Mouse (Mus musculus) embryonic fibroblast, embryonic 13.5 days (primary cell): ENCODE data around the gene Pnp. TPM values are rescaled to one million over a fixed set of nuclear protein-coding genes. Genes with fewer than 3 reads are reported as not detected.
"Not testable (repeated sequence)": the region's sequence is repeated elsewhere in the genome, so short reads cannot be mapped to it uniquely, and the experiment has no call there.

ENCODE experiments used
- H3K27ac ChIP-seq: 2 replicates; pipeline ENCODE4 v1.5.1; 2012; ENCODE audit warnings: low read length, control low read depth, inconsistent platforms; ENCODE audit not compliant: insufficient read depth
- H3K4me1 ChIP-seq: 2 replicates; pipeline ENCODE4 v1.6.1; 2011; ENCODE audit warnings: low read length; ENCODE audit not compliant: control insufficient read depth, insufficient read depth
- H3K4me3 ChIP-seq: 2 replicates; pipeline ENCODE4 v1.5.1; 2011; ENCODE audit warnings: mild to moderate bottlenecking, control low read depth, low read length; ENCODE audit not compliant: insufficient read depth
- CTCF ChIP-seq: IDR thresholded peaks from 2 replicates; pipeline ENCODE4 v1.5.1; 2011; ENCODE audit warnings: mild to moderate bottlenecking, control low read depth, low read length, moderate library complexity, borderline replicate concordance; ENCODE audit not compliant: insufficient read depth
- POLR2A ChIP-seq: IDR thresholded peaks from 2 replicates; pipeline ENCODE4 v1.6.1; 2011; ENCODE audit warnings: low read depth, mild to moderate bottlenecking, control low read depth, low read length, moderate library complexity
- polyA plus RNA-seq: library from polyadenylated mRNA; stranded (reverse); fragments of >200 nt; gene quantifications from 2 replicates; pipeline ENCODE4 v1.2.4, GENCODE M21; 2011; ENCODE audit warnings: low read depth; ENCODE audit not compliant: missing spikeins, insufficient read length

Gene Pnp
- polyA plus RNA-seq, 1 experiment = 79.4 TPM

GRCm38 (mm10) chr14:51007152-51007801, 76.4 kb downstream of the Pnp start, which contains the start of gene Rnase10:
Gene Rnase10, plus strand, starts transcription at chr14:51007751.
- Histone ChIP-seq H3K4me1 (peaks cover 4% of the 10 kb centered on the region), H3K4me3 (no peak within 1 kb of the TSS), H3K27ac (peak within 1 kb of the TSS; percentile 91)
- no peak for TF ChIP-seq CTCF

- TF ChIP-seq POLR2A (no peak), CTCF (no peak)
- Histone ChIP-seq H3K4me3 (no peak overlapping the region), H3K27ac (peak overlapping the region; percentile 91), H3K4me1 (peaks cover 4% of the 10 kb centered on the region)
Observed at GRCm38 (mm10) chr14:51007914-51008713, 77.2 kb downstream of the Pnp start.

DNA sequence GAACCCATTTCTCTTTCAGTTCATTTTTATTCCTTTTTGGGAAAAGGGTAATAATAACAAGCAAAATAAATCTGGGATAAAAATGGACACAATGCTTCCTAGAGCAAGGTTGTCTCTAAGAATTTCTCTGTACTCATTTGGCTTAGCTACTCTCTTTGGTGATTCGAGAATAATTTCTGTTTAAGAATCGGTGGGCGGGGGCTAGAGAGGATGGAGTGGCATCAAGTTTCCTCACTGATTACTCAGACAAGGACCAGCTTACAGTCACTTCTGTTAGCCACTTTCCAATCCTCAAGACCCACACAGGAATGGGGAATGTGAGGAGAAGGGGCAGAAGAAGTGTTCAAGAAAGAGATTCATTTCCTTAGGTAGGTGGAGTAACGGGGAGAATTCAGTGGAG, 77.9 kb downstream of the Pnp start:
- no peak overlapping the region for H3K4me3 ChIP-seq
- H3K4me1 ChIP-seq = peaks cover 4% of the 10 kb centered on the region
- peak overlapping the region; percentile 91 for H3K27ac ChIP-seq
- TF ChIP-seq CTCF = no peak
- TF ChIP-seq POLR2A = no peak

DNA sequence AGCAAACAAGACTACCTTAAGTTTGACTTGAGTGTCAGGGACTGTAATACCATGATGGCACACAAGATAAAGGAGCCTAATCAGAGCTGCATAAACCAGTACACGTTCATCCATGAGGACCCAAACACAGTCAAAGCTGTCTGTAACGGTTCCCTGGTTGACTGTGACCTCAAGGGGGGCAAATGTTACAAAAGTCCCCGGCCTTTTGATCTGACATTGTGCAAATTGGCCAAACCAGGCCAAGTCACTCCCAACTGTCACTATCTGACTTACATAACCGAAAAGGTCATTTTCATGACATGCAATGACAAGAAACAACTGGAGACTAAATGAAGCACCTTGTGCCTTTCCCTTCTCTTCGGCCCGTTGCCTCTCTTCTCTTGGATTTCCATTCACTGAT, 78.7 kb downstream of the Pnp start:
- TF ChIP-seq CTCF = no peak
- TF ChIP-seq POLR2A = no peak
- no peak overlapping the region for H3K4me3 ChIP-seq
- H3K4me1 ChIP-seq = peaks cover 4% of the 10 kb centered on the region
- peak overlapping the region; percentile 91 for H3K27ac ChIP-seq

- not testable (repeated sequence) for H3K4me3 ChIP-seq, H3K27ac ChIP-seq, H3K4me1 ChIP-seq
Observed at GRCm38 (mm10) chr14:51014724-51015123, 83.8 kb downstream of the Pnp start.

Other genes with a start within 250 kb of the Pnp start
- gene Olfr747, start 237.9 kb upstream of the Pnp start, polyA plus RNA-seq = not detected in 2 replicates
- not detected in 2 replicates for gene Olfr748, start 223.7 kb upstream of the Pnp start, polyA plus RNA-seq
- gene Olfr749, start 186.0 kb upstream of the Pnp start, polyA plus RNA-seq = not detected in 2 replicates
- 30.4 and 30.5 TPM in 2 replicates for gene Ttc5, start 145.6 kb upstream of the Pnp start, polyA plus RNA-seq
- not detected in 2 replicates for gene Ccnb1ip1, start 123.3 kb upstream of the Pnp start, polyA plus RNA-seq
- 31.2 and 43.4 TPM in 2 replicates for gene Parp2, start 123.2 kb upstream of the Pnp start, polyA plus RNA-seq
- gene Tep1, start 60.5 kb upstream of the Pnp start, polyA plus RNA-seq = 26.1 and 30.5 TPM in 2 replicates
- 0.47 and 0.65 TPM in 2 replicates for gene Klhl33, start 33.6 kb upstream of the Pnp start, polyA plus RNA-seq
- gene Osgep, start 6.2 kb upstream of the Pnp start, polyA plus RNA-seq = 30.5 and 38.8 TPM in 2 replicates
- gene Apex1, start 6.1 kb upstream of the Pnp start, polyA plus RNA-seq = 62.4 and 68.1 TPM in 2 replicates
- gene Pip4p1, start 226 bp upstream of the Pnp start, polyA plus RNA-seq = 66.4 and 69.5 TPM in 2 replicates
- 22.3 and 51.1 TPM in 2 replicates for gene Gm49342, start 13.4 kb downstream of the Pnp start, polyA plus RNA-seq
- 0.49 and 0.70 TPM in 2 replicates for gene Pnp2, start 24.9 kb downstream of the Pnp start, polyA plus RNA-seq
- gene Rnase10, start 76.7 kb downstream of the Pnp start, polyA plus RNA-seq = 0.68 and 0.87 TPM in 2 replicates
- gene Rnase9, start 110.8 kb downstream of the Pnp start, polyA plus RNA-seq = not detected in 2 replicates
- gene Rnase11, start 119.1 kb downstream of the Pnp start, polyA plus RNA-seq = not detected in 2 replicates
- not detected in 2 replicates for gene Rnase12, start 126.6 kb downstream of the Pnp start, polyA plus RNA-seq
- gene Olfr750, start 143.4 kb downstream of the Pnp start, polyA plus RNA-seq = not detected in 2 replicates
- 116 and 134 TPM in 2 replicates for gene Rnase4, start 160.0 kb downstream of the Pnp start, polyA plus RNA-seq
- 11.4 TPM in 2 replicates for gene Ang, start 160.1 kb downstream of the Pnp start, polyA plus RNA-seq
- gene Eddm3b, start 183.3 kb downstream of the Pnp start, polyA plus RNA-seq = not detected in 2 replicates
- not detected in 2 replicates for gene Rnase6, start 192.8 kb downstream of the Pnp start, polyA plus RNA-seq
- not detected in 2 replicates for gene Rnase1, start 215.7 kb downstream of the Pnp start, polyA plus RNA-seq
- not detected in 2 replicates for gene Rnase2b, start 231.2 kb downstream of the Pnp start, polyA plus RNA-seq